Mouse (Mus musculus): ENCODE data around the gene Ern1.

DNA sequence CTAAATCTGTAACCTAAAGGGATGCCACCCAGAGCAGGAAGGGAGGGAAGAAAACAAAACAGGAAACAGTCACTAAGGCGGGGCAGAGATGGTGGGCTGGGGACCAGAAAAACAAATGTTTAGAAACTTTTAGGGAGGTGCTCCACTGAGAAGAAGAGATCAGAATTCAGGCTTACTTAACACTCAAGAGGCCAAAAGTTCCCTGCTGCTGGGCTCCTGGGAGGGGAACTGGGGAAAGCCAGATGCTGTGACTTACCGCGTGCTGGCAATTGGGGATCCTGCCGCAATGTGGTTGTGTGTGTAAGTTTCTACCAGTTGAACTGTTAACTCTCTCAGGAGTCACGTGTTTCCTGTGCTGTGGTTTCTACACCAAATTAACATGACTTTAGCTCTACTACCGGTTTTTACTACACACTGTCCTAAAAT lies 99.8 kb downstream of the Ern1 start, which contains the start of gene Icam2:
- TF ChIP-seq CTCF (IDR thresholded peaks at IDR 0.05) (no peak), EP300 (IDR thresholded peaks at IDR 0.05) (peak; percentile 71)
